Mouse (Mus musculus): Measurements from ENCODE around the gene Dgkb.

Gene Dgkb

DNA sequence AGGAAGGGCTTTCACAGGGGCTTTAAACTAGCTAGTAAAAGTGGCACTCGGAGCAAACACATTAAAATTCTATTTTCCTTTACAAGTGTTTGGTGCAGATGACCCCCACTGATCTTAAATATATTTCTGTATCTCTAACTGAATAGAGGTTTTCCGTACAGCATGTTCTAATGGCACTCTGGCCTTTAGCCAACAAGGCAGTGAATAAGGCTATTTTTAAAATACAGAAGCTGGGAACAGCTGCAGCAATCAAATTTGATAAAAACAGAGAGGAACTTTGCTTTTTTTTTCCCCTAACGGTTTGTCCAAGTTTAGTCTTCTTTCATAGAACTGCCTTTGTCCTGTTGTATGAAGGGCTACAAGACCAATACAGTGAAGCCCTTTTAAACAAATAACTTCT is 776.5 kb downstream of the Dgkb start:
- CTCF ChIA-PET, result interaction anchor here (0.6 kb wide), 1 partner anchor 326 kb away, joined by 7 read pairs; no protein-coding TSS in a partner anchor

DNA sequence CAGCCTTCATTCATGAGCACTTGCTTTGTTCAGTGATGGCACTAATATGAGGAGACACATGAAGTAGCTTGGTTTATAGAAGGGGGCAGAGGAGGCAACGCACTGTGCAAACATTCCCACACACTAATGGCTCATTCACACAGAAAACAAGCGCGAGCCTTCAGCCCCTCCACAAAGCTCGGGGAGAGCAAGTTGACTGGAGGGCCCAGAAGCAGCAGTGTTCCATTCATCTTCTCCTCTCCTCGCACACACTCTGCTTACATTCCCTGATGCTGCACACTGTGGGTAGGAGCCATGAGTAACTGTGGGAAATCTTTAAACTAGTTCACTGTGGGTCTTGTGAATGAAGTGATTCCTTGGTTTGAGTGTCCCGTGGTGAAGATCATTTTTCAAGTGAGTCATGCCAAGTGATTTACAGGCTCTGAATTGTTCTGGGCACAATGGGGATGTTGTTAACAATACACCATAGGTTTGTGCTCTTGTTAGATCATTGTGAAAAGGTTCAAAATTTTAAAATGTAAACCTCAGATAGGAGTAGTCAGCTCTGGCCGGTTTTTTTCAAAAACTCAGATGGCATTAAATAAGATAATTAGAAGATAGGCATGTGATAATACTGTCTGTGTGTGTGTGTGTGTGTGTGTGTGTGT is 779.0 kb downstream of the Dgkb start:
- CTCF ChIA-PET, result interaction anchor here (0.7 kb wide), 1 partner anchor 474 kb away, joined by 10 read pairs; no protein-coding TSS in a partner anchor

DNA sequence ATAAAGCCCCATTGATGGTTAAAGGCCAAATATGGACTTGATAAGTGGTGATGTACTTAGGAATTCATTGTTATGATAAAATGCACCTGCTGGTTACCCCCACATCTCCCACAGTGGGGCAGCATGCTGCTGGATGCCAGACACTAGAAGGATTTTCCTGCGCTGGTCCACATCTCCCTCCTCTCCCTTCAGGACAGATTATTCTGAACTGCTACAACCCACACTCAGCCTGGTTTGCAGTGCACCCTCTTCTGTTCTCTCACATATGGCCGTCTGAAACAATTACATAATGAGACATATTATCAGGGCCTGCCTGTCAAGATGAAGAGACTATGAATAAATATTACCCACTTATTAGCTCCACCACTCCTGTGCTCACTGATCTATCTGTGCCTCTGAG is 780.6 kb downstream of the Dgkb start:
- CTCF ChIA-PET, result no interaction called here

DNA sequence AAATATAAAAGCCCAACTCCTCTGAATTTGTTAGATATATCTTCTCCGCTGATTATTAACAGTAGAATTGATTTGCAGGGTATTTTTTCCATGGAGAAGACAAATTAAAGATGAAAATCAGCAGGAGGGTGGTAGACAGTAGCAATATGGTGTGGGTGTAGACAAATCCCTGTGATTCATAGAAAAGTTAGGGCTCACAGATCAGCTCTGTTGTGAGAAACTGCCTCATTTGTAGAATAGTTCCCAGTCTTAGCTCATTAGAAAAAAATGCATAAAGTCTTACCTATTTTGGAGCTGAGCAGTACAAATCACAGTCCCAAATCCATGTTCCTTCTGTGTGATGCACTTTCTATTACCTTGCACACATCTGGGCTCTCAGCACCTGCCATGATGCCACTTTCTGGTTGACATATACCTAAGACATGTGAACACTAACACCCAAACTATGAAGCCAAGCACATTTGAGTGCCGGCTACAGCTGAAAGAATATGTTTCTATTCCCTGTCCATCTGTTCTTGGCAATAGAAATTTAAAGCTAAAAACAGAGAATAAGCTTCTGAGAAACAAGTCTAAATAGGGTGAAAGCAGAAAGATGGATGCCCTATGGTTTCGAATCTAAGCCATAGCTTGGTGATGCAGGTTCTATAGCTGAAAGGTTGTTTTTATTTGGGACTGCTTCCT is 782.8 kb downstream of the Dgkb start:
- CTCF ChIA-PET, result no interaction called here

DNA sequence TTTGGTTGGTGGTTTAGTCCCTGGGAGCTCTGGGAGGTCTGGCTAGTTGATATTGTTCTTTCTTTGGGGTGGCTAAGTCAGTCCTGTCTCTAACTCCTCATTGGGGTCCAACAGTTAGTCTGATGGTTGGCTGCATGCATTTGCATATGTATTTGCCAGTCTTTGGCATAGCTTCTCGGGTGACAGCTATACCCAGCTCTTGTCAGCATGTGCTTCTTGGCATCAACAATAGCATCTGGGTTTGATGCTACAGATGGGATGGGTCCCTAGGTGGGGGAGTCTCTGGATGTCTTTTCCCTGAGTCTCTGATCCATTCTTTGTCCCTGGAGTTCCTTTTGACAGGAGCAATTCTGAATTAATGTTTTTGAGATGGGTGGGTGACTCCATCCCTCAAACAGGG is 790.6 kb downstream of the Dgkb start:
- CTCF ChIA-PET, result no interaction called here

DNA sequence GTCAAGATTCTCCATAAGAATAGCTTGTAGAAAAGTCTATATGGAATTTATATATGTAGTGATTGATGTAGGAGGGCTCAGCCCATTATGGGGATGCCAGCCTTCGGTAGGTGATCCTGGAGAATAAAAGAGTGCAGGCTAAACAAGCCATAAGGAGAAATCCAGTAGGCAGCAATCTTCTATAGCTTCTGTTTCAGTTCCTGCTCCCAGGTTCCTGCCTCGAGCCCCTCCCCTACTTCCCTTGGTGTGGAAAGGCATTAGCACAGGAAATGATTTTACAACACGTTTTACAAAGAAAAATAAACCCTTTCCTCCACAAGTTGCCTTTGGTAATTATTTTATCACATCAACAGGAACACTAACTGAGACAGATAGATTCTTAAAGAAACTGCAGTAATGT is 850.7 kb downstream of the Dgkb start:
- CTCF ChIA-PET, result no interaction called here
